Mouse (Mus musculus) layer of hippocampus, postnatal 14 days (tissue): Measurements from ENCODE around the gene Sgcd. TPM values are rescaled to one million over a fixed set of nuclear protein-coding genes. Genes with fewer than 3 reads are reported as not detected.

Experiments used
- DNase-seq, 2 experiments: peaks; one replicate each; pipeline ENCODE4 v3.0.0; 2021 to 2022; ENCODE audit warnings: low spot score in 2 of 2, mixed read lengths in 1 of 2
- total RNA-seq, 2 experiments: library from RNA; stranded (reverse); gene quantifications; 2 replicates each; pipeline ENCODE4 v1.2.3; 2021

Sgcd gene
- total RNA-seq, 2 experiments from 2014 or later: 9.9 to 18.7 TPM

- no peak for DNase-seq
Observed at GRCm38 (mm10) chr11:47297805-47298340, 690.9 kb downstream of the Sgcd start.

- no peak for DNase-seq
Observed at GRCm38 (mm10) chr11:47294741-47295140, 694.0 kb downstream of the Sgcd start.

DNA sequence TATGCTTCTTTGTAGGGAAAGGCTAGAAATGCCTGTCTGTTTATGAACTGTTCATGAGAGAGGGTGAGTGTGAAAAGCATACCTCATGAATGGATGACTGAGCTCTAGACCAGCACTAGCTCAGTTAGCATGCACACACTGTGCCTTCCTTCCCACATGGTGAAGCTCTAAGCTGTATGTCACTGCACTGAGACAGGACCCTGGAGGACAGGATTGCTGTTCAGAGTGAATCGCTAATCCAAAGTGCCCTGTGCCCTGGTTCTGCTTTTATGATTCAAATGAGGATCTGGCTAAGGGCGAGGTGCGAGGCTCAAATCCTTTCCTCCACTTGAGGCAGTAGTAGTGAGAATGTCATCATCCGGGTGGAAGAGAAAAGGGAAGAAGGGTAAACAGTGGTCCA, 712.2 kb downstream of the Sgcd start:
- no peak for DNase-seq

GRCm38 (mm10) chr11:47268556-47268955, 720.2 kb downstream of the Sgcd start:
- DNase-seq: no peak

DNA sequence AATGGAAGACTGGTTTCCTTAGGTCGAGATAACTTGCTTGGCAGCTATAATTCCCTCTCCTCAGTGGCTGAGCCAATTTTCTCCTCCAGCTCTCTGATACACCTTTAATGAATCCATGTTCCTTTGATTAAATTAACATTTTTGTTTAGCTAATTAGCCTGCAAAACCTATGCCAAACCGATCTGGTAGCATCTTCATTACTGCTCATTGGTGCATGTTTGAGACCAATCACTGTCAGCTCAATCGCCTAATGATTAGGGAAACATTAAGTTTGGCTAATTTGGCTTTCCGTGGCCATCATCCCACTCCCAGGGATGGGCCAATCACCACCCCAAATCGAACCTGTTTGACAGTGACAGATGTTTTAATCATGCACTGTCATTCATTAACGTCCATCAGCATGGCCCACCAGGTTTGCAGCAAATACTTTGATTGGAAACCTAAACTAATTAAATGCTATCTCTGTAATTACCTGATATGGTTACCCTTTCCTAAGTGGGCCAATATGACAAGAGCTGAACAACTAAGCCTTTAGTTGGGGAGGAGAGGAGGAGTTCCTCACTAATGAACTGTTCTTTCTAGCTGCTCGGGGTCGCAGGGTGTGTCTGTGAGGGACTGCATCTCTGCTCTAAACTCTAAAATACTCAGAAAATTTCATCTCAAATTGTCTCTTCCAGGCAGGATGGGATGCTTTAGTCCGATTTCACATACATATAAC, 724.3 kb downstream of the Sgcd start:
- DNase-seq: no peak

GRCm38 (mm10) chr11:47250301-47250700, 738.5 kb downstream of the Sgcd start:
- DNase-seq: no peak

GRCm38 (mm10) chr11:47248345-47248893, 740.4 kb downstream of the Sgcd start:
- DNase-seq: peak; percentile 5 to 68

GRCm38 (mm10) chr11:47247703-47248344, 740.9 kb downstream of the Sgcd start:
- no peak for DNase-seq

DNA sequence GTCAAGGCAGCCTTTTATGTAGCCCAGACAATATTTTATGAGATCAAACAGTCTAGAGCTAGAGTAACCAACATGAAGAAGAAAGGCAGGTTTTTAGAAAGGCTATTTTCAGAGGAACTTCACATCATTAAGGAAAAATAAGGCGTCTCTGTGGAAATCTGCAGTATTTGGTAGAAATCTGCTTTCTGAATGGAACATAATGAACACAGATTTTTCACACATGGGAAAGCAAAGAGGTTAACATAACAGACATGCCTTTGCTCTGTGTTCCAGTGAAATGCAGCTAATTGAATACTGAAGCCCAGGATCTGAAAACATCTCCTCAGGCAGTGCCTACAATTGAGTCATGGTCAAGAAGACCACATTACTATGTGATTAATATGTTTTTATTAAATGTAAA, 746.4 kb downstream of the Sgcd start:
- DNase-seq: no peak

DNA sequence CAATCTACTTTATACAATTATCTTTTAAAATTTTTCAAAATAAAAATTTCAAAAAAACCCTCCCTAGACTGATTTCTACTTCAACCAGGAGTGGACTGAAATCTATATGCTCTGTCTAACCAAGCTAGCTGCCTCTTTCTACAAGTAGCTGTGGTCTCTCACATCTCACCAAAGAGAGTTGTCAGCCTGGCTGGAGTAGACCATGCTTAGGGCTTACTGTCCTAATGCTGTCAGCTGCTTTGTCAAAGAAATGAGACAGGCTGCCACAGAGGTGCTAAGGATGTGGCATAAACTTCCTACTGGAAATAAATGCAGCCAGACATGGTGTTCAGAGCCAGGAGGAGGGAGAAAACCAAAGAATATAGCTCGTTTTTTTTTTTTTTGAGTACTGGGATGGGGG, 760.5 kb downstream of the Sgcd start:
- DNase-seq: no peak

- DNase-seq: no peak
Observed at GRCm38 (mm10) chr11:47224148-47224547, 764.6 kb downstream of the Sgcd start.

- DNase-seq: no peak
Observed at GRCm38 (mm10) chr11:47211531-47211930, 777.2 kb downstream of the Sgcd start.

DNA sequence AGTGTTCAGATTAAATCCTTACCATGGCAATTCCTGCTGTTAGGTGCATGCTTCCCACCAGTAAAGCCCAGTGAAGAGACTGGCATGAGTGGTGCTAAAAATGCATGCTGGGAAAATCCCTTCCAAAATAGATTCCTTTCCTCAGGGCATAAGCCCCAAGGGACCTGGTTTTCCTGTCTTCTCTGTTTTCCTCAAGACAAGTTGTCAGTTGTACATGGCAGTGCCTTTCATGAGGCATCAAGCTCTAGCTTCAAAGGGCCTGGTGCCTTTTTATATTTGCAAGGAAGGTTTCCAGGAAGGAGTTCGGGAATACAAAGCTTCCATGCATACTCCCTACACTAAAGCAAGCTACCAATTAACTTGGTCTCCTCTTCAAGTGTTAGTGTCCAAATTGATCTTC, 782.3 kb downstream of the Sgcd start:
- DNase-seq: no peak

GRCm38 (mm10) chr11:47199106-47199505, 789.7 kb downstream of the Sgcd start:
- DNase-seq: no peak

GRCm38 (mm10) chr11:47188556-47188955, 800.2 kb downstream of the Sgcd start:
- no peak for DNase-seq

GRCm38 (mm10) chr11:47174977-47175376, 813.8 kb downstream of the Sgcd start:
- no peak for DNase-seq

DNA sequence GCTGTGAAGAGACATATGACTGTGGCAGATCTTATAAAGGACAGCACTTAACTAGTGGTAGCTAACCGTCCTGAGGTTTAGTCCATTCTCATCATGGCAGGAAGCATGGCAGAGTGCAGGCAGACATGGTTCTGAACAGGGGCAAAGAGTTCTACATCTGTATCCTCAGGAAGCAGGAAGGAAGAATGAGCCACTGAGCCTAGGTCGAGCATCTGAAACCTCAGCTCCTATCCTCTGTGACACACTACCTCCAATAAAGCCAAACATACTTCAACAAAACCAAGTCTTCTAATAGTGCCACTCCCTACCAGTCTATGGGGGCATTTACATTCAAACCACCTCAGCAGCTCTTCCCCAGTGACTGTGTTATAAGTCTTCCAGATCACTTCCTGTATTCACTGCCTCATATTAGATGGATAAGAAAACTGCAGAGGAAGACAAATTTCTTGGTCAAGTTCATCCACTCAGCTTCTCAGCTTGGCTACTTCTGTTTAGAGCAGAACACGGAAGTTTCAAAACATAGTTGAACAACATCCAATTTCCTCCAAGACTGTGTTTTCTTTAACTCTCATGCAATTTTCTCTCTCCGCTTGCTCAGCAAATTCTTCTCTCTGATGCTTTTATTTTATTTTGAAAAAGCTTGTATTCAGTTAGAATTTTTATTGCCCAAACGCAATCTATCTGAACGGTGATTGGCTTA, 817.7 kb downstream of the Sgcd start:
- no peak for DNase-seq

- DNase-seq: peak; percentile 22 to 80
Observed at GRCm38 (mm10) chr11:47167376-47167775, 821.4 kb downstream of the Sgcd start.

GRCm38 (mm10) chr11:47158089-47158488, 830.7 kb downstream of the Sgcd start:
- no peak for DNase-seq

DNA sequence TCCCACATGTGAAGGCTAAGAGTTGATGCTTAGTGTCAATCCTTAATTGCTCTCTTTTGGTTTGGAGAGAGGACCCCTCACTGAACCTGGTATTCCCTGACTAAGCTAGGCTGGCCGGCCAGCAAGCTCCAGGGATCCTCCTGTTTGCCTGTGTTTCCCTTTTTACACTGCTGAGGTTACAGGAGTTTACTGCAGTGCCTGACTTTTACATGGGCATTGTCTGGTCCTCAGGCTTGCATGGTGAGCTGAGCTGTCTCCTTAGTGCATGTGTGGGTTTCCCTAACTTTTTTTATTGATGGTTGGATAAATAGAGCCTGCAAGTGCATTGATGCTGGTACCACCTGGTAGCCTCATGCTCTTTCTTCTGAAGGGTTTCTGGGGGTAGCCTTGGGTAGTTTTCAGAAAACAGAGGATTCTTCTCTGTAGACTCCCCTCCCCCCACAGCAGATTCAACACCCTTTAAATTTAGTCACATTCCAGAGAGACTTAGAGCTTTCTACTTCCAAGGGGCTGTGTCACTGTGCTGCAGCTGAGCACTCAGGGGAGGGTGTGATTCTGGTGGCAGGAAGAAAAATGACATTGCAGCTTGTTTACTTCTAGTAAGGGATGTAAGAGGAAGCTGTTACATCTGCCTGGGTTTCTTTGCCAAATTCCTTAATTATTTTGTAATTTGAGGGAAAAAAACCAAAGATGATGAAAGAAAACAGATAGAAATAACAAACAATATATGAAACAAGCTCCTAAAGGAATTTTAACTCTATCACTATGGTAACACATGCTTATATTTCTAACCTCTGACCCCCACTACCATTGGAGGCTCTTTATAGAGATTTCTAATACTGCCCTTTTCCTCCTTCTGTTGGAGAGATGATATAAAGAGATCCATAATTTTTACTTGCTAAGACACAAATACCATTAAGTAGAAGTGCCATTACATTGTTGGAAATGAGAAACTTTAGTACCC, 831.8 kb downstream of the Sgcd start:
- DNase-seq: no peak
